Mouse (Mus musculus): ENCODE measurements around the gene Klhl21. TPM values are rescaled to one million over a fixed set of nuclear protein-coding genes. Genes with fewer than 3 reads are reported as not detected.
"Not testable (repeated sequence)": the region's sequence is repeated elsewhere in the genome, so short reads cannot be mapped to it uniquely, and the experiment has no call there.

Klhl21 gene
- polyA plus RNA-seq, 1 experiment from 2014 or later = 13.7 TPM

- WGBS = 73% methylated on average over 4 of the region's 4 CpGs
- H3K27ac ChIP-seq (ENCODE audit: low read length) = no peak overlapping the region
Observed at GRCm38 (mm10) chr4:152029997-152030396, 21.4 kb downstream of the Klhl21 start.

DNA sequence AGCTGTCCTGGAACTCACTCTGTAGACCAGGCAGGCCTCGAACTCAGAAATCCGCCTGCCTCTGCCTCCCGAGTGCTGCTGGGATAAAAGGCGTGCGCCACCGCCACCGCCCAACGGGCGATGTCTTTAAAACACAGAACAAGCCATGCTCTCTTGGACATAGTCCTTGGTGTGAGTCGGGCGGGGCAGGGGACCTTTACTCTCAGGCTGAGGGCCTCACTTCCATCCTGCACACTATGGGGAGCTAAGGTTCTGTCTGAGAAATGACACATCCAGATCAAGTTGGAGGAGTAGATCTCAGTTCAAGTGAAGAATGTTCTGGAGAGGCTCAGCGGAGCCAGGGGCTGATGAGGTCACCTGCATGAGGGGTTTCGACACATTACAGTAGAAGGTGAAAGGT lies 24.3 kb downstream of the Klhl21 start:
- no peaks in the 10 kb centered on the region for H3K9me3 ChIP-seq (ENCODE audit: low read length)
- no peak overlapping the region for H3K4me2 ChIP-seq (replicated peaks; ENCODE audit: low read depth, low read length)
- DNase-seq (ENCODE audit: low spot score) (no peak), ATAC-seq (no peak)
- no peaks in the 10 kb centered on the region for H3K36me3 ChIP-seq (ENCODE audit: insufficient read depth, low read length)
- H3K9ac ChIP-seq (replicated peaks; ENCODE audit: low read depth) = no peak overlapping the region
- H3K4me3 ChIP-seq (ENCODE audit: low read depth, low read length) = no peak overlapping the region
- no peak for TF ChIP-seq EP300 (IDR thresholded peaks at IDR 0.05)
- no peak for TF ChIP-seq CTCF (IDR thresholded peaks at IDR 0.05)
- 84% methylated on average over 13 of the region's 13 CpGs for WGBS
- no peaks in the 10 kb centered on the region for H3K27me3 ChIP-seq (replicated peaks; ENCODE audit: insufficient read depth, low read length)
- H3K27ac ChIP-seq (ENCODE audit: low read length) = no peak overlapping the region
- peaks cover 4% of the 10 kb centered on the region; the same call in 1 of the 2 replicates for H3K4me1 ChIP-seq (ENCODE audit: insufficient read depth, low read depth, low read length)

More at GRCm38 (mm10) chr4:152029997-152030396, 21.4 kb downstream of the Klhl21 start:
- Histone ChIP-seq H3K27me3 (replicated peaks; ENCODE audit: insufficient read depth, low read length) (no peaks in the 10 kb centered on the region), H3K4me1 (ENCODE audit: insufficient read depth, low read depth, low read length) (peaks cover 17% of the 10 kb centered on the region; the same call in 1 of the 2 replicates), H3K4me3 (ENCODE audit: low read depth, low read length) (no peak overlapping the region), H3K9ac (replicated peaks; ENCODE audit: low read depth) (no peak overlapping the region), H3K36me3 (ENCODE audit: insufficient read depth, low read length) (no peaks in the 10 kb centered on the region), H3K4me2 (replicated peaks; ENCODE audit: low read depth, low read length) (no peak overlapping the region), H3K9me3 (ENCODE audit: low read length) (no peaks in the 10 kb centered on the region)
- ATAC-seq = peak; percentile 11; the same call in 1 of the 2 replicates
- TF ChIP-seq CTCF (IDR thresholded peaks at IDR 0.05) (peak; percentile 67), EP300 (IDR thresholded peaks at IDR 0.05) (no peak)
- peak; percentile 69 for DNase-seq (ENCODE audit: low spot score)

DNA sequence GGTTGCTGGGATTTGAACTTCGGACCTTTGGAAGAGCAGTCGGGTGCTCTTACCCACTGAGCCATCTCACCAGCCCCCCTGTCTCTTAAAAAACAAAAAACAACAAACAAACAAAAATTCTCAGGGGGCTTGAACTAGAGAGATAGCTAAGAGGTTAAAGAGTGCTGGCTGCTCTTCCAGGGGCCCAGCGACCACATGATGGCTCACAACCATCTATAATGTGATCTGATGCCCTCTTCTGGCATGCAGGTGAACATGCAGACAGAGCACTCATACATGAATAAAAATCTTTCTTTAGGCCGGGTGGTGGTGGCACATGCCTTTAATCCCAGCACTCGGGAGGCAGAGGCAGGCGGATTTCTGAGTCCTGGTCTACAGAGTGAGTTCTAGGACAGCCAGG lies 27.9 kb downstream of the Klhl21 start:
- TF ChIP-seq CTCF (IDR thresholded peaks at IDR 0.05) = peak; percentile 56
- H3K27me3 ChIP-seq (replicated peaks; ENCODE audit: insufficient read depth, low read length); ATAC-seq; H3K4me1 ChIP-seq (ENCODE audit: insufficient read depth, low read depth, low read length); H3K9ac ChIP-seq (replicated peaks; ENCODE audit: low read depth); H3K4me3 ChIP-seq (ENCODE audit: low read depth, low read length); H3K27ac ChIP-seq (ENCODE audit: low read length); H3K9me3 ChIP-seq (ENCODE audit: low read length); H3K36me3 ChIP-seq (ENCODE audit: insufficient read depth, low read length); H3K4me2 ChIP-seq (replicated peaks; ENCODE audit: low read depth, low read length); DNase-seq (ENCODE audit: low spot score): not testable (repeated sequence)
- 90% methylated on average over 6 of the region's 6 CpGs for WGBS

DNA sequence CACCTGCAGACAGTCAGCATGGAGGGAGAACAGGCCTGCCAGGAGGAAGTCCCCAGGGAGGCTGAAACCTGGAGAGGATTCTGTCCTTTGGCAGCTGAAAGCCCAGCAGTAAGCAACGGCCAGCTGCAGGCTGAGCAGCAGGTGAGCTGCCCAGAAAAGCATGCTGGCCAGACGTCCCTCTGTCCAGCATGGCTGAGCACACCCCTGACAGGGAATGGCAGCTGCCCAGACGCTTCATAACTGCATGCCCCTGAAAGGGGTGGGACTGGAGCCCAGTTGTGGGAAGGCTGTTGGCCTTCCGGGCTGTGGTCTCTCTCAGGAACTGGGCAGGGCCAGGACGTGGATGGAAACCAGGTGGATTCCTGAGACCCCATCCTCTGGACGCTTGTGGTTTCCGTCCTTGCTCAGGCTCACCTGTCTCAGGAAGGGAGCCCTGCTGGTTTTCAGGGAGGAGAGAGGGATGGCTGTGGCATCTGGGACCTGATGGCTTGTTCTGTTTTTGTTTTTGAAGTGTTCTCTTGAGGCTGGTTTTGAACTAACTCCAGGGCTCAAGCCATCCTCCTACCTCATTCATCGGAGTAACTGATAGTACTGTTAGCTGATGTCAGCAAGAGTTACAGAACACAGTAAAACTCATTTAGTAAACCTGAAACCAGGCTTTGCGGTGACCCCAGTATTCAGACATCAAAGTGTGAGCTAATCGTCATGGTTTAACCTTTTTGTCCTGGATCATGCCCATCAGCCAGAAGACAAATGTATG lies 29.8 kb downstream of the Klhl21 start, which contains the start of gene Tas1r1:
Gene Tas1r1, minus strand, starts transcription at position 344 of the 760 bp plus-strand sequence.
- H3K36me3 ChIP-seq (ENCODE audit: insufficient read depth, low read length) = peaks cover 6% of the 10 kb centered on the region; the same call in 1 of the 2 replicates
- H3K27me3 ChIP-seq (replicated peaks; ENCODE audit: insufficient read depth, low read length) = no peaks in the 10 kb centered on the region
- peak within 1 kb of the TSS; percentile 99 for H3K4me2 ChIP-seq (replicated peaks; ENCODE audit: low read depth, low read length)
- no peak for TF ChIP-seq EP300 (IDR thresholded peaks at IDR 0.05)
- ATAC-seq (no peak), DNase-seq (ENCODE audit: low spot score) (no peak)
- no peaks in the 10 kb centered on the region for H3K4me1 ChIP-seq (ENCODE audit: insufficient read depth, low read depth, low read length)
- peak within 1 kb of the TSS; percentile 71 for H3K9ac ChIP-seq (replicated peaks; ENCODE audit: low read depth)
- peak within 1 kb of the TSS; percentile 87 for H3K4me3 ChIP-seq (ENCODE audit: low read depth, low read length)
- 46% methylated on average over 10 of the region's 10 CpGs for WGBS
- H3K27ac ChIP-seq (ENCODE audit: low read length) = peak within 1 kb of the TSS; percentile 32; the same call in 1 of the 2 replicates
- no peaks in the 10 kb centered on the region for H3K9me3 ChIP-seq (ENCODE audit: low read length)

DNA sequence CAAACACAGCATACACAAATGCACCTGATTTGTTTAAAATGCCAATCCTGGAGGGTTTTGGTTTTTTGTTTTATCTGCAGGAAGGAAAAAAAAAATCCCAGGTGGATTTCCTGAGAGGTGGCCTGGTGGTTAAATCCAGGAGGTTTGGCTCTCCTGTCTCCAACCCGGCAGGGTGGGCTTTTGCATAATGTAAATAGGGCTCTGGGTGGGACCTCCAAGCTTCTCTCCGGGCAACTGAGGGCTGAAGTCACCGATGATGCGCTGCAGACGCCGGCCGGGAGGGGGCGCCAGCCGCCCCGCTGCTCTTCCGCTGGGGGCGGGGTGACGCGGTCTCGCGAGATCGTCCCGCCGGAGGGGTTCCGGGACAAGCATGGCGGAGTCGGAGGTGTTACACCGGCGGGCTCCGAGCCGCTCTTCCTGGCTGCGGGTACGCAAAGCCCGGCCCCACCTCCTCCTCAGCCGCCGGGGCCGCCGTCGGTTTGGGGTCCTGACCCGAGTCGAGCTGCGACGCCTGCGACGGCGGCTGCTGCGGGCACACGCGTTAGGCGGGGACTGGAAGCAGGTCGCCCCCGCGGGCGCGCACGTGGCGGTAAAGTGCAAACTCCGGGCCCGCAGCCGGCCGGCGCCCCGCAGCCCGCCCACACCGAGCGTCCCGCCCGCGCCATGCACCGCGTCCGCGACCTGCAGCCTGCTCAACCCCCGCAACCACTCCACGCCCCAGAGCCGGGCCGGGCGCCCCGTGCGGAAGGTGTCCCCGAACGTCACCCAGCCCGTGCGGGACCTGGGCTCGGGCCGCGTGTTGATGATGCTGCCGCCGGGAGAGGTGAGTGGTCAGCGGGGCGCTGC lies 30.6 kb downstream of the Klhl21 start, which contains the start of gene Nol9:
Gene Nol9, plus strand, starts transcription at position 337 of the 846 bp plus-strand sequence.
- no peaks in the 10 kb centered on the region for H3K27me3 ChIP-seq (replicated peaks; ENCODE audit: insufficient read depth, low read length)
- WGBS = 2% methylated on average over 80 of the region's 86 CpGs
- H3K27ac ChIP-seq (ENCODE audit: low read length) = peak within 1 kb of the TSS; percentile 32; the same call in 1 of the 2 replicates
- peak; percentile 94 for DNase-seq (ENCODE audit: low spot score)
- peak within 1 kb of the TSS; percentile 87 for H3K4me3 ChIP-seq (ENCODE audit: low read depth, low read length)
- H3K4me2 ChIP-seq (replicated peaks; ENCODE audit: low read depth, low read length) = peak within 1 kb of the TSS; percentile 99
- H3K9me3 ChIP-seq (ENCODE audit: low read length) = no peaks in the 10 kb centered on the region
- H3K36me3 ChIP-seq (ENCODE audit: insufficient read depth, low read length) = peaks cover 9% of the 10 kb centered on the region; the same call in 1 of the 2 replicates
- peak; percentile 11; the same call in 1 of the 2 replicates for TF ChIP-seq EP300 (IDR thresholded peaks at IDR 0.05)
- peak; percentile 95 for TF ChIP-seq CTCF (IDR thresholded peaks at IDR 0.05)
- H3K9ac ChIP-seq (replicated peaks; ENCODE audit: low read depth) = peak within 1 kb of the TSS; percentile 71
- H3K4me1 ChIP-seq (ENCODE audit: insufficient read depth, low read depth, low read length) = no peaks in the 10 kb centered on the region
- peak; percentile 95 for ATAC-seq

GRCm38 (mm10) chr4:152039831-152040310 lies 31.3 kb downstream of the Klhl21 start:
- no peaks in the 10 kb centered on the region for H3K9me3 ChIP-seq (ENCODE audit: low read length)
- peaks cover 9% of the 10 kb centered on the region; the same call in 1 of the 2 replicates for H3K36me3 ChIP-seq (ENCODE audit: insufficient read depth, low read length)
- H3K4me1 ChIP-seq (ENCODE audit: insufficient read depth, low read depth, low read length) = no peaks in the 10 kb centered on the region
- no peak for ATAC-seq
- H3K4me3 ChIP-seq (ENCODE audit: low read depth, low read length) = peak overlapping the region; percentile 87
- WGBS = 4% methylated on average over 25 of the region's 25 CpGs
- peak overlapping the region; percentile 71 for H3K9ac ChIP-seq (replicated peaks; ENCODE audit: low read depth)
- no peak for DNase-seq (ENCODE audit: low spot score)
- peak overlapping the region; percentile 99 for H3K4me2 ChIP-seq (replicated peaks; ENCODE audit: low read depth, low read length)
- TF ChIP-seq EP300 (IDR thresholded peaks at IDR 0.05) (no peak), CTCF (IDR thresholded peaks at IDR 0.05) (no peak)
- no peaks in the 10 kb centered on the region for H3K27me3 ChIP-seq (replicated peaks; ENCODE audit: insufficient read depth, low read length)
- H3K27ac ChIP-seq (ENCODE audit: low read length) = peak overlapping the region; percentile 32; the same call in 1 of the 2 replicates

All from lung, postnatal 0 days (tissue).